ENCODE assay signal across 8 mouse cellular contexts in the genomic region with DNA sequence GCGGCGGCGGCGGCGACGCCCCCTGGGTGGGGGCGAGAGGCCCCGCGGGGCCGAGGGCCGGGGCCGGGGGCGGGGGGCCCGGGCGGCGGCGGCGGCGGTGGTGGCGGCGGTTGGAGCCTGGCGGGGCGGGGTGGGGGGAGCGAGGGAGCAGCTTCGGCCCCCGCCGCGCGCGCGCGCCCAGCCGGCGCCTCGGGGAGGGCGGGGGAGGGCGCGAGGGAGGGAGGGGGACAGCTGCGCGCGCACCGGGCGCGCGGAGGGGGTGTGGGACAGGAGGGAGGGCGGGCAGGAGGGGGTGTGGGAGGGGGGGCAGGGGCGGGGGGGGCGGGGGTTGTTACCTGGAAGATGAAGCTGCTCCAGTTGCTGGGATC. TPM values are rescaled to one million over a fixed set of nuclear protein-coding genes. Genes with fewer than 3 reads are reported as not detected.
DNase-seq lines count a peak whose midpoint lies in the region; ATAC-seq and TF ChIP-seq lines count a peak whose summit lies in the region.

No protein-coding gene starts in this region.

- H3K4me2 ChIP-seq in intestine, embryonic 16.5 days (ENCODE audit: low read depth, low read length): peak overlapping the region; percentile 92
- no peak overlapping the region for H3K4me2 ChIP-seq in myocyte (ENCODE audit: low read depth)

- no CpG with 5 or more reads among the region's 48 CpGs for WGBS in intestine, embryonic 16.5 days

- peak overlapping the region; percentile 69 for H3K4me3 ChIP-seq in intestine, embryonic 16.5 days (ENCODE audit: low read length)
- H3K4me3 ChIP-seq in myocyte: peak overlapping the region; percentile 67

- no peaks in the 10 kb centered on the region for H3K27me3 ChIP-seq in intestine, embryonic 16.5 days (replicated peaks; ENCODE audit: control insufficient read depth, insufficient read depth, low read length)
- no peaks in the 10 kb centered on the region for H3K27me3 ChIP-seq in myocyte (ENCODE audit: control insufficient read depth, insufficient read depth, insufficient read length)

- ATAC-seq in intestine, embryonic 16.5 days: no peak
- no peak for ATAC-seq in megakaryocyte-erythroid progenitor cell, adult 5-6 weeks (replicated peaks; ENCODE audit: low FRiP score, low TSS enrichment, poor library complexity, severe bottlenecking)

- H3K4me1 ChIP-seq in intestine, embryonic 16.5 days (ENCODE audit: control insufficient read depth, insufficient read depth, low read length): peaks cover 36% of the 10 kb centered on the region

- peak overlapping the region; percentile 88 for H3ac ChIP-seq in myocyte (ENCODE audit: control insufficient read depth, insufficient read length)

- peaks cover 11% of the 10 kb centered on the region for H3K36me3 ChIP-seq in intestine, embryonic 16.5 days (ENCODE audit: control insufficient read depth, insufficient read depth, low read length)
- peaks cover 32% of the 10 kb centered on the region for H3K36me3 ChIP-seq in myocyte (ENCODE audit: control insufficient read depth, insufficient read depth)

- H3K79me2 ChIP-seq in myocyte (ENCODE audit: control insufficient read depth, insufficient read depth): peaks cover 20% of the 10 kb centered on the region

- intact Hi-C loops in left cerebral cortex, postnatal 14 days (cut with DNase I): loop anchor here (5.0 kb wide), 1 partner anchor 144 kb away; the partner anchor contains the start of gene Taok2

- peak; percentile 85 to 95 for DNase-seq in cerebellum, postnatal 25 days
- DNase-seq in cerebellum, adult 11 months: no peak
- peak; percentile 92 for DNase-seq in right cerebral cortex, postnatal 4 days
- DNase-seq in right cerebral cortex, postnatal 25 days: no peak
- DNase-seq in left cerebral cortex, postnatal 14 days (ENCODE audit: low spot score in 2 of 2): no peak

- H3K9me3 ChIP-seq in intestine, embryonic 16.5 days (ENCODE audit: control insufficient read depth, low read length): no peaks in the 10 kb centered on the region

- no peak for TF ChIP-seq POLR2A in myocyte (IDR thresholded peaks at IDR 0.05; ENCODE audit: insufficient read length, low read depth)

- H3K27ac ChIP-seq in intestine, embryonic 16.5 days (ENCODE audit: low read length): peak overlapping the region; percentile 95

- peak overlapping the region; percentile 99 for H3K9ac ChIP-seq in intestine, embryonic 16.5 days (ENCODE audit: low read depth, low read length)

TF ChIP-seq in myocyte, 11 proteins besides CTCF, POLR2A, EP300 and RAD21:
- TF ChIP-seq MAX (IDR thresholded peaks at IDR 0.05; ENCODE audit: low read depth): no peak
- no peak for TF ChIP-seq SRF (IDR thresholded peaks at IDR 0.05; ENCODE audit: control insufficient read depth, insufficient read length, low read depth)
- no peak for TF ChIP-seq REST (IDR thresholded peaks at IDR 0.05; ENCODE audit: insufficient read depth, insufficient read length)
- no peak for TF ChIP-seq MYOG (IDR thresholded peaks at IDR 0.05; ENCODE audit: control insufficient read depth in 1 of 3, insufficient read depth in 1 of 3, insufficient read length in 2 of 3, low read depth in 2 of 3)
- no peak for TF ChIP-seq POLR2AphosphoS2 (IDR thresholded peaks at IDR 0.05; ENCODE audit: insufficient read length, low read depth)
- TF ChIP-seq E2F4 (IDR thresholded peaks at IDR 0.05; ENCODE audit: insufficient read depth): no peak
- TF ChIP-seq CEBPB (IDR thresholded peaks at IDR 0.05; ENCODE audit: insufficient read depth, poor library complexity, severe bottlenecking): no peak
- TF ChIP-seq MYOD1 (IDR thresholded peaks at IDR 0.05; ENCODE audit: control insufficient read depth in 1 of 3, insufficient read length in 2 of 3, low read depth in 2 of 3): no peak
- no peak for TF ChIP-seq TCF3 (IDR thresholded peaks at IDR 0.05; ENCODE audit: insufficient read length, low read depth)
- TF ChIP-seq TCF12 (IDR thresholded peaks at IDR 0.05; ENCODE audit: insufficient read depth, poor library complexity, severe bottlenecking): no peak
- no peak for TF ChIP-seq USF1 (IDR thresholded peaks at IDR 0.05; ENCODE audit: low read depth)

RNA-seq across cellular contexts. Expression of gene Maz, which starts 0.2 kb away (rescaled TPM):
- 35.7 and 42.1 TPM in 2 replicates for polyA plus RNA-seq in intestine, embryonic 16.5 days (2015; fragmentation: Nextera tagmentation; extraction: Ambion mirVana)
- polyA plus RNA-seq in myocyte (2012; fragmentation: generic; extraction: Trizol): 115 TPM
- total RNA-seq in megakaryocyte-erythroid progenitor cell, adult 5-6 weeks (2014; fragmentation: Nextera tagmentation): 256 and 270 TPM in 2 replicates
- 54.2 and 70.0 TPM in 2 replicates for total RNA-seq in megakaryocyte-erythroid progenitor cell, adult 5-6 weeks (2017)
- total RNA-seq in left cerebral cortex, postnatal 14 days (2021): 100 to 1,000 TPM; 260 to 271 TPM

RNA-seq across cellular contexts. Expression of gene Prrt2, which starts 5.6 kb away (rescaled TPM):
- 2.9 and 3.8 TPM in 2 replicates for polyA plus RNA-seq in intestine, embryonic 16.5 days (2015; fragmentation: Nextera tagmentation; extraction: Ambion mirVana)
- not detected for polyA plus RNA-seq in myocyte (2012; fragmentation: generic; extraction: Trizol)
- total RNA-seq in megakaryocyte-erythroid progenitor cell, adult 5-6 weeks (2014; fragmentation: Nextera tagmentation): 0.74 and 2.0 TPM in 2 replicates
- total RNA-seq in megakaryocyte-erythroid progenitor cell, adult 5-6 weeks (2017): 0.80 and 2.3 TPM in 2 replicates
- total RNA-seq in left cerebral cortex, postnatal 14 days (2021): 100 to 1,000 TPM; 165 to 186 TPM

RNA-seq across cellular contexts. Expression of gene Gm42742, which starts 5.7 kb away (rescaled TPM):
- polyA plus RNA-seq in intestine, embryonic 16.5 days (2015; fragmentation: Nextera tagmentation; extraction: Ambion mirVana): 21.9 and 23.5 TPM in 2 replicates
- polyA plus RNA-seq in myocyte (2012; fragmentation: generic; extraction: Trizol): 37.7 TPM
- total RNA-seq in megakaryocyte-erythroid progenitor cell, adult 5-6 weeks (2014; fragmentation: Nextera tagmentation): 0.47 and 3.3 TPM in 2 replicates
- 22.6 TPM in 1 of 2 replicates, not detected in the other for total RNA-seq in megakaryocyte-erythroid progenitor cell, adult 5-6 weeks (2017)
- total RNA-seq in left cerebral cortex, postnatal 14 days (2021): 10 to 100 TPM; 33.6 to 43.7 TPM

RNA-seq across cellular contexts. Expression of gene Pagr1a, which starts 9.4 kb away (rescaled TPM):
- polyA plus RNA-seq in intestine, embryonic 16.5 days (2015; fragmentation: Nextera tagmentation; extraction: Ambion mirVana): 69.8 and 82.7 TPM in 2 replicates
- 8.1 TPM for polyA plus RNA-seq in myocyte (2012; fragmentation: generic; extraction: Trizol)
- 62.5 and 66.9 TPM in 2 replicates for total RNA-seq in megakaryocyte-erythroid progenitor cell, adult 5-6 weeks (2014; fragmentation: Nextera tagmentation)
- 24.5 TPM in 1 of 2 replicates, not detected in the other for total RNA-seq in megakaryocyte-erythroid progenitor cell, adult 5-6 weeks (2017)
- 10 to 100 TPM; 14.5 to 19.3 TPM for total RNA-seq in left cerebral cortex, postnatal 14 days (2021)

RNA-seq across cellular contexts. Expression of gene Pagr1b, which starts 10.3 kb away (rescaled TPM):
- polyA plus RNA-seq in intestine, embryonic 16.5 days (2015; fragmentation: Nextera tagmentation; extraction: Ambion mirVana): 0.78 and 2.5 TPM in 2 replicates
- polyA plus RNA-seq in myocyte (2012; fragmentation: generic; extraction: Trizol): 0.95 TPM
- total RNA-seq in megakaryocyte-erythroid progenitor cell, adult 5-6 weeks (2014; fragmentation: Nextera tagmentation): 0.66 TPM in 1 of 2 replicates, not detected in the other
- 4.5 and 8.7 TPM in 2 replicates for total RNA-seq in megakaryocyte-erythroid progenitor cell, adult 5-6 weeks (2017)
- not detected for total RNA-seq in left cerebral cortex, postnatal 14 days (2021)

Comparison
In these comparisons a context has a peak if more than half of its experiments do, and no peak if none do; other contexts are left out.
1. DNase-seq: peak in cerebellum, postnatal 25 days (2 of 2) and right cerebral cortex, postnatal 4 days (single experiment); none in cerebellum, adult 11 months (single experiment), right cerebral cortex, postnatal 25 days (single experiment) and left cerebral cortex, postnatal 14 days (0 of 2).
2. RNA of gene Prrt2, which starts 5.6 kb away (total RNA-seq): 165 to 186 TPM in left cerebral cortex, postnatal 14 days; 0.74 to 2.3 TPM in megakaryocyte-erythroid progenitor cell, adult 5-6 weeks; every median in the first group is over 10 times any median in the second.